In genomic region chr7:25711731-25712197, GRCm38 (mm10) we compare ENCODE assay signal across 8 mouse cellular contexts. TPM values are rescaled to one million over a fixed set of nuclear protein-coding genes. Genes with fewer than 3 reads are reported as not detected.
DNase-seq lines count a peak whose midpoint lies in the region; ATAC-seq lines count a peak whose summit lies in the region.

No protein-coding gene starts in this region.

- H3K4me1 ChIP-seq in heart, embryonic 11.5 days (ENCODE audit: control insufficient read depth, insufficient read depth, low read length) = peaks cover 48% of the 10 kb centered on the region
- peaks cover 43% of the 10 kb centered on the region for H3K4me1 ChIP-seq in limb, embryonic 13.5 days

- H3K9me3 ChIP-seq in heart, embryonic 11.5 days (replicated peaks; ENCODE audit: control insufficient read depth, low read length) = no peaks in the 10 kb centered on the region
- H3K9me3 ChIP-seq in limb, embryonic 13.5 days = no peaks in the 10 kb centered on the region

- peak; percentile 43 for ATAC-seq in heart, embryonic 11.5 days (replicated peaks; ENCODE audit: insufficient number of reproducible peaks, low FRiP score, low TSS enrichment)
- ATAC-seq in limb, embryonic 13.5 days (ENCODE audit: low FRiP score, low read depth) = no peak

- no peak overlapping the region for H3K4me3 ChIP-seq in heart, embryonic 11.5 days (ENCODE audit: low read depth, low read length)
- no peak overlapping the region for H3K4me3 ChIP-seq in limb, embryonic 13.5 days

- WGBS in heart, embryonic 11.5 days (ENCODE audit: insufficient replicate concordance) = 5% methylated on average over 7 of the region's 7 CpGs
- 4% methylated on average over 7 of the region's 7 CpGs for WGBS in limb, embryonic 13.5 days

- peak overlapping the region; percentile 75 for H3K27ac ChIP-seq in heart, embryonic 11.5 days (ENCODE audit: low read depth, low read length)
- peak overlapping the region; percentile 33; the same call in 1 of the 2 replicates for H3K27ac ChIP-seq in limb, embryonic 13.5 days

- peak; percentile 55 to 62 for DNase-seq in right cerebral cortex, adult 2 months (ENCODE audit: low spot score in 2 of 2)
- no peak for DNase-seq in right cerebral cortex, postnatal 14 days
- peak; percentile 62 to 68 for DNase-seq in cerebellum, postnatal 14 days
- DNase-seq in skeletal muscle tissue, adult 2 months (ENCODE audit: low read depth, low spot score) = peak; percentile 67
- no peak for DNase-seq in spleen, postnatal 14 days (ENCODE audit: low spot score in 2 of 2)
- DNase-seq in layer of hippocampus, adult 11-12 months (ENCODE audit: low spot score) = no peak

- H3K4me2 ChIP-seq in heart, embryonic 11.5 days = peak overlapping the region; percentile 16; the same call in 1 of the 2 replicates
- H3K4me2 ChIP-seq in limb, embryonic 13.5 days (replicated peaks) = no peak overlapping the region

- peak overlapping the region; percentile 52; the same call in 1 of the 2 replicates for H3K9ac ChIP-seq in heart, embryonic 11.5 days (ENCODE audit: low read depth, low read length)
- H3K9ac ChIP-seq in limb, embryonic 13.5 days = peak overlapping the region; percentile 56; the same call in 1 of the 2 replicates

- no peaks in the 10 kb centered on the region for H3K27me3 ChIP-seq in heart, embryonic 11.5 days (ENCODE audit: control insufficient read depth, insufficient read depth, low read length)
- H3K27me3 ChIP-seq in limb, embryonic 13.5 days = no peaks in the 10 kb centered on the region

- H3K36me3 ChIP-seq in heart, embryonic 11.5 days (ENCODE audit: control insufficient read depth, insufficient read depth, low read length) = peaks cover 31% of the 10 kb centered on the region
- H3K36me3 ChIP-seq in limb, embryonic 13.5 days = peaks cover 43% of the 10 kb centered on the region

RNA-seq across cellular contexts. Expression of gene Ccdc97, which starts 7.1 kb away (rescaled TPM):
- 25.5 and 25.6 TPM in 2 replicates for polyA plus RNA-seq in heart, embryonic 11.5 days (2014; fragmentation: Nextera tagmentation; extraction: Ambion mirVana)
- 22.0 and 24.6 TPM in 2 replicates for polyA plus RNA-seq in limb, embryonic 13.5 days (2015; fragmentation: Nextera tagmentation; extraction: Ambion mirVana)

RNA-seq across cellular contexts. Expression of gene Tgfb1, which starts 25.0 kb away (rescaled TPM):
- polyA plus RNA-seq in heart, embryonic 11.5 days (2014; fragmentation: Nextera tagmentation; extraction: Ambion mirVana) = 3.5 and 3.6 TPM in 2 replicates
- 1.7 and 2.4 TPM in 2 replicates for polyA plus RNA-seq in limb, embryonic 13.5 days (2015; fragmentation: Nextera tagmentation; extraction: Ambion mirVana)

RNA-seq across cellular contexts. Expression of gene B9d2, which starts 31.2 kb away (rescaled TPM):
- 28.0 and 29.5 TPM in 2 replicates for polyA plus RNA-seq in heart, embryonic 11.5 days (2014; fragmentation: Nextera tagmentation; extraction: Ambion mirVana)
- 25.8 and 29.0 TPM in 2 replicates for polyA plus RNA-seq in limb, embryonic 13.5 days (2015; fragmentation: Nextera tagmentation; extraction: Ambion mirVana)

RNA-seq across cellular contexts. Expression of gene Tmem91, which starts 36.8 kb away (rescaled TPM):
- 1.2 and 2.0 TPM in 2 replicates for polyA plus RNA-seq in heart, embryonic 11.5 days (2014; fragmentation: Nextera tagmentation; extraction: Ambion mirVana)
- polyA plus RNA-seq in limb, embryonic 13.5 days (2015; fragmentation: Nextera tagmentation; extraction: Ambion mirVana) = 3.7 and 4.9 TPM in 2 replicates

RNA-seq across cellular contexts. Expression of gene Hnrnpul1, which starts 42.8 kb away (rescaled TPM):
- polyA plus RNA-seq in heart, embryonic 11.5 days (2014; fragmentation: Nextera tagmentation; extraction: Ambion mirVana) = 47.7 and 53.3 TPM in 2 replicates
- polyA plus RNA-seq in limb, embryonic 13.5 days (2015; fragmentation: Nextera tagmentation; extraction: Ambion mirVana) = 62.6 and 63.5 TPM in 2 replicates

Comparison
In these comparisons a context has a peak if more than half of its experiments do, and no peak if none do; other contexts are left out.
1. DNase-seq: peak in right cerebral cortex, adult 2 months (2 of 2), cerebellum, postnatal 14 days (2 of 2) and skeletal muscle tissue, adult 2 months (single experiment); none in right cerebral cortex, postnatal 14 days (single experiment), spleen, postnatal 14 days (0 of 2) and layer of hippocampus, adult 11-12 months (single experiment).